Mouse (Mus musculus) limb, embryonic 15.5 days (tissue): ENCODE measurements around the gene Grik3. TPM values are rescaled to one million over a fixed set of nuclear protein-coding genes. Genes with fewer than 3 reads are reported as not detected.

Source experiments
- ATAC-seq: fragments of 200-750 bp; cut with Nextera tagmentation; 2 replicates; pipeline ENCODE4 v1.8.0; 2017; ENCODE audit warnings: low read depth, moderate TSS enrichment; ENCODE audit not compliant: insufficient number of reproducible peaks, low FRiP score, low TSS enrichment
- H3K27ac ChIP-seq: fragments of 300-500 bp; sonication (generic); 2 replicates; pipeline ENCODE4 v1.5.1; 2015; ENCODE audit warnings: moderate library complexity, mild to moderate bottlenecking, inconsistent platforms
- H3K27me3 ChIP-seq: fragments of 300-500 bp; sonication (generic); 2 replicates; pipeline ENCODE4 v1.6.1; 2015; ENCODE audit warnings: inconsistent platforms
- H3K36me3 ChIP-seq: fragments of 300-500 bp; sonication (generic); 2 replicates; pipeline ENCODE4 v1.6.1; 2015; ENCODE audit warnings: inconsistent platforms
- H3K4me1 ChIP-seq: fragments of 300-500 bp; sonication (generic); 2 replicates; pipeline ENCODE4 v1.6.1; 2015; ENCODE audit warnings: inconsistent platforms
- H3K4me2 ChIP-seq: fragments of 300-500 bp; sonication (generic); 2 replicates; pipeline ENCODE4 v1.6.1; 2015; ENCODE audit warnings: mild to moderate bottlenecking, inconsistent platforms
- H3K4me3 ChIP-seq: fragments of 300-500 bp; sonication (generic); 2 replicates; pipeline ENCODE4 v1.5.1; 2015; ENCODE audit warnings: mild to moderate bottlenecking, inconsistent platforms
- H3K9ac ChIP-seq: fragments of 300-500 bp; sonication (generic); 2 replicates; pipeline ENCODE4 v1.6.1; 2015; ENCODE audit warnings: inconsistent platforms
- H3K9me3 ChIP-seq: fragments of 300-500 bp; sonication (generic); 2 replicates; pipeline ENCODE4 v1.6.1; 2016; ENCODE audit warnings: inconsistent platforms
- WGBS: fragments of 180-500 bp; shearing (Covaris S2); methylation state at CpG from one replicate; pipeline ENCODE4 v1.1.7; 2015; 5-methylcytosine and 5-hydroxymethylcytosine counted together
- polyA plus RNA-seq: library from polyadenylated mRNA; unstranded; fragments of >200 nt; fragmentation: Nextera tagmentation; extraction: Ambion mirVana; gene quantifications from 2 replicates; pipeline ENCODE4 v1.2.1, GENCODE M21; 2015

The Grik3 gene
- 0.19 and 0.38 TPM in 2 replicates for polyA plus RNA-seq

DNA sequence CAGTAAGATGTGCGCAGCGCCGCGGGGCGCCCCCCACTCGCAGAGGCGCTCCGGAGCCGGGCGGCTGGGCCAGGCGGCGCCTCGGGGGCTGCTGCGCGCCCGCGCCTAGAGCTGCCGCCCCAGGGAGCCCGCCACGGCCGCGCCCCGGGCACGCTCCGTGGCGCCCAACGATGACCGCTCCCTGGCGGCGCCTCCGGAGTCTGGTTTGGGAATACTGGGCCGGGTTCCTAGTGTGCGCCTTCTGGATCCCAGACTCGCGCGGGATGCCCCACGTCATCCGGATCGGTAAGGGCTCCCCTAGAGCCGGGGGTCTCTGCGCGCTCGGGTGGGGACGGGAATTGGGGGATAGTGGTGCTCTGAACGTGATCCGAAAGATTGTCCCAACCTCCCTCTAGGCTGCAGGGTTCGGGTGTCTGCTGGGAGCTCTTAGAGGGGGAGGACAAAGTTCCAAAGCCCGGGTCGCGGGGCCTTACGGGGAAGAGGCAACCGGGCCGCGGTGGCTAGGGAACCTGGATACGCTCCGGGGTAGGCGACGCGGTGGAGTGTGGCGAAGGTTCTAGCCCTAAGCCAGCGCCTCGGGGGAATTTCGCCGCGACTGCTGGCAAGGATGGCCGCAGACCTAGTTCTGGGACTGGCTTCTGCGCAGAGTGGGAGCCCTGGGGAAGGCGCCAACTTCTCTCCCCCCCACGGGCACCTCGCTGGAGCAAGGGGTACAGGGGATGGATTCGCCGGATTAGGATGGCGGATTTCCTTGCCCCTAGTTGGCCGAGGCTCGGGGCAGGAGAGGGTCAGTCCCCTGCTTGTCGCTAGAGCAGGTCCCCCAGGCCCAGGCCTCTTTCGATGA lies at the start of gene Grik3:
Gene Grik3, plus strand, starts transcription at position 40 of the 844 bp plus-strand sequence.
- ATAC-seq, result no peak
- peak within 1 kb of the TSS; percentile 68 for H3K4me2 ChIP-seq
- H3K27ac ChIP-seq, result no peak within 1 kb of the TSS
- H3K4me3 ChIP-seq, result peak within 1 kb of the TSS; percentile 41
- peaks cover 100% of the 10 kb centered on the region for H3K27me3 ChIP-seq
- H3K36me3 ChIP-seq, result no peaks in the 10 kb centered on the region
- H3K9ac ChIP-seq, result no peak within 1 kb of the TSS
- peaks cover 27% of the 10 kb centered on the region for H3K4me1 ChIP-seq
- WGBS, result under 1% methylated on average over 65 of the region's 77 CpGs
- H3K9me3 ChIP-seq, result no peaks in the 10 kb centered on the region

DNA sequence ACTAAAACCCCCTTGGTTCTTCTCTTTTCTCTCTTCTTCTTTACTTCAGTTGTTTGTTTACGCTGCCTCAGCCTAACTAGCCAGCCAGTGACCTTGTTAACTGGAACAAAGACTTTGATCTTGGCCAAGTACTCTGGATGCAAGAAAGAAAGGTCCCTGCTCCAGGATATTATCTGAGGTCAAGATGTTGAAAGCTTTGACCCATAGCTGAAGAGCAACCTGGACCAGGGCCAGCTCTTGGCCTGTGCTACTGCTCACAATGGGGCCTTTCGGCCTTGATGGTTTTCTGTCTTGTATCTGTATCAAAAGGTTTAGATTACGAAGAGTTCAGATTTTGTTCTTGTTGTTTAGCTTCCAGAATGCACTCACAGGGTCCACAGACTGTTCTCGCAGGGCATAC lies 48.7 kb upstream of the Grik3 start:
- no peaks in the 10 kb centered on the region for H3K9me3 ChIP-seq
- no peaks in the 10 kb centered on the region for H3K4me1 ChIP-seq
- no peak overlapping the region for H3K27ac ChIP-seq
- no peak for ATAC-seq
- no peak overlapping the region for H3K4me2 ChIP-seq
- 80% methylated on average over 4 of the region's 4 CpGs for WGBS
- peaks cover 7% of the 10 kb centered on the region; the same call in 1 of the 2 replicates for H3K27me3 ChIP-seq
- H3K36me3 ChIP-seq, result no peaks in the 10 kb centered on the region
- H3K9ac ChIP-seq, result no peak overlapping the region
- H3K4me3 ChIP-seq, result no peak overlapping the region

- Histone ChIP-seq H3K4me3 (no peak overlapping the region), H3K4me2 (no peak overlapping the region), H3K27me3 (peaks cover 7% of the 10 kb centered on the region; the same call in 1 of the 2 replicates), H3K36me3 (no peaks in the 10 kb centered on the region), H3K9me3 (no peaks in the 10 kb centered on the region), H3K9ac (no peak overlapping the region), H3K4me1 (no peaks in the 10 kb centered on the region), H3K27ac (no peak overlapping the region)
- 59% methylated on average over 7 of the region's 7 CpGs for WGBS
- ATAC-seq, result no peak
Observed at GRCm38 (mm10) chr4:125444366-125444765, 46.1 kb upstream of the Grik3 start.

GRCm38 (mm10) chr4:125450602-125451321 lies 39.7 kb upstream of the Grik3 start:
- Histone ChIP-seq H3K27me3 (peaks cover 15% of the 10 kb centered on the region; the same call in 1 of the 2 replicates), H3K9ac (no peak overlapping the region), H3K36me3 (no peaks in the 10 kb centered on the region), H3K4me3 (no peak overlapping the region), H3K27ac (no peak overlapping the region), H3K4me1 (no peaks in the 10 kb centered on the region), H3K9me3 (no peaks in the 10 kb centered on the region), H3K4me2 (no peak overlapping the region)
- 67% methylated on average over 7 of the region's 7 CpGs for WGBS
- no peak for ATAC-seq

GRCm38 (mm10) chr4:125451821-125452220 lies 38.7 kb upstream of the Grik3 start:
- H3K36me3 ChIP-seq, result no peaks in the 10 kb centered on the region
- WGBS, result 38% methylated on average over 6 of the region's 6 CpGs
- no peak for ATAC-seq

DNA sequence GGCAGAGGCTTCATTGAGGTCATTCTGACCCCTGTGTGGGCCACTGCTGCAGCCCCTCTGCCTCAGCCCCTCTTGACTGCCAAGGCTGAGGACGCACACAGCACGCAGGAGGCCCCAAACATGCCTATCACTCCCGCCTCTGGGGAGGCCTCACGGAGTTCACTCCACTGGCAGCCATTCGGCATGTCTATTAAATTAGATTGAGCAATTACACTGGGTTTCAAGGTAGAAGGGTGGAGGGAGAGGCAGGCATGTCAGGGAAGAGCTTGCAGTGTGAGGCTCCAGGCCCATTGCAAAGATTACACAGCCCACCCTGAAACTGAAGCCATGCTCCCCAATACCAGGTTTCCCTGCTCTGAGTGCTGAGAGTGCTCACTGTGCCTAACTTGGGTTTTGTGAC lies 34.0 kb upstream of the Grik3 start:
- Histone ChIP-seq H3K9ac (no peak overlapping the region), H3K36me3 (no peaks in the 10 kb centered on the region), H3K4me1 (peaks cover 9% of the 10 kb centered on the region), H3K27ac (no peak overlapping the region), H3K9me3 (no peaks in the 10 kb centered on the region), H3K4me3 (no peak overlapping the region), H3K27me3 (peaks cover 17% of the 10 kb centered on the region; the same call in 1 of the 2 replicates), H3K4me2 (no peak overlapping the region)
- WGBS, result 40% methylated on average over 5 of the region's 5 CpGs
- no peak for ATAC-seq

More at GRCm38 (mm10) chr4:125451821-125452220, 38.7 kb upstream of the Grik3 start:
- no peaks in the 10 kb centered on the region for H3K4me1 ChIP-seq
- no peak overlapping the region for H3K4me3 ChIP-seq
- H3K27me3 ChIP-seq, result peaks cover 15% of the 10 kb centered on the region; the same call in 1 of the 2 replicates
- no peak overlapping the region for H3K4me2 ChIP-seq
- H3K9me3 ChIP-seq, result no peaks in the 10 kb centered on the region
- no peak overlapping the region for H3K27ac ChIP-seq
- H3K9ac ChIP-seq, result no peak overlapping the region

- H3K4me2 ChIP-seq, result no peak overlapping the region
- no peak overlapping the region for H3K9ac ChIP-seq
- ATAC-seq, result no peak
Observed at GRCm38 (mm10) chr4:125457152-125458093, 33.1 kb upstream of the Grik3 start.

GRCm38 (mm10) chr4:125459791-125460190 lies 30.7 kb upstream of the Grik3 start:
- Histone ChIP-seq H3K4me3 (no peak overlapping the region), H3K9me3 (no peaks in the 10 kb centered on the region), H3K4me2 (no peak overlapping the region), H3K36me3 (no peaks in the 10 kb centered on the region), H3K27ac (no peak overlapping the region), H3K9ac (no peak overlapping the region), H3K27me3 (peaks cover 7% of the 10 kb centered on the region; the same call in 1 of the 2 replicates), H3K4me1 (peaks cover 9% of the 10 kb centered on the region)
- WGBS, result 71% methylated on average over 9 of the region's 9 CpGs
- ATAC-seq, result no peak

More at GRCm38 (mm10) chr4:125457152-125458093, 33.1 kb upstream of the Grik3 start:
- Histone ChIP-seq H3K4me1 (peaks cover 9% of the 10 kb centered on the region), H3K27ac (no peak overlapping the region), H3K36me3 (no peaks in the 10 kb centered on the region), H3K4me3 (no peak overlapping the region), H3K27me3 (peaks cover 14% of the 10 kb centered on the region; the same call in 1 of the 2 replicates), H3K9me3 (no peaks in the 10 kb centered on the region)
- WGBS, result 22% methylated on average over 11 of the region's 11 CpGs

GRCm38 (mm10) chr4:125469711-125470372 lies 20.7 kb upstream of the Grik3 start:
- ATAC-seq, result no peak
- Histone ChIP-seq H3K9me3 (no peaks in the 10 kb centered on the region), H3K27me3 (peaks cover 25% of the 10 kb centered on the region; the same call in 1 of the 2 replicates), H3K36me3 (no peaks in the 10 kb centered on the region), H3K4me2 (no peak overlapping the region), H3K27ac (no peak overlapping the region), H3K4me3 (no peak overlapping the region), H3K9ac (no peak overlapping the region), H3K4me1 (no peaks in the 10 kb centered on the region)
- WGBS, result 40% methylated on average over 11 of the region's 11 CpGs

GRCm38 (mm10) chr4:125474903-125475302 lies 15.6 kb upstream of the Grik3 start:
- H3K4me3 ChIP-seq, result no peak overlapping the region
- 75% methylated on average over 4 of the region's 4 CpGs for WGBS
- no peak overlapping the region for H3K27ac ChIP-seq
- no peaks in the 10 kb centered on the region for H3K9me3 ChIP-seq
- no peak for ATAC-seq
- H3K4me2 ChIP-seq, result no peak overlapping the region
- peaks cover 44% of the 10 kb centered on the region for H3K27me3 ChIP-seq
- H3K36me3 ChIP-seq, result no peaks in the 10 kb centered on the region
- no peak overlapping the region for H3K9ac ChIP-seq
- H3K4me1 ChIP-seq, result peaks cover 4% of the 10 kb centered on the region; the same call in 1 of the 2 replicates

GRCm38 (mm10) chr4:125478071-125478470 lies 12.4 kb upstream of the Grik3 start:
- H3K36me3 ChIP-seq, result no peaks in the 10 kb centered on the region
- H3K4me1 ChIP-seq, result peaks cover 4% of the 10 kb centered on the region; the same call in 1 of the 2 replicates
- H3K4me3 ChIP-seq, result no peak overlapping the region
- H3K4me2 ChIP-seq, result no peak overlapping the region
- H3K9ac ChIP-seq, result no peak overlapping the region
- H3K9me3 ChIP-seq, result no peaks in the 10 kb centered on the region
- H3K27ac ChIP-seq, result no peak overlapping the region
- H3K27me3 ChIP-seq, result peaks cover 63% of the 10 kb centered on the region
- 22% methylated on average over 12 of the region's 12 CpGs for WGBS
- ATAC-seq, result no peak
